Mouse (Mus musculus): ENCODE results near the gene Alk. TPM values are rescaled to one million over a fixed set of nuclear protein-coding genes. Genes with fewer than 3 reads are reported as not detected.
"Not testable (repeated sequence)": the region's sequence is repeated elsewhere in the genome, so short reads cannot be mapped to it uniquely, and the experiment has no call there.

Alk gene
- total RNA-seq, 1 experiment from 2014 or later = 0.09 TPM

DNA sequence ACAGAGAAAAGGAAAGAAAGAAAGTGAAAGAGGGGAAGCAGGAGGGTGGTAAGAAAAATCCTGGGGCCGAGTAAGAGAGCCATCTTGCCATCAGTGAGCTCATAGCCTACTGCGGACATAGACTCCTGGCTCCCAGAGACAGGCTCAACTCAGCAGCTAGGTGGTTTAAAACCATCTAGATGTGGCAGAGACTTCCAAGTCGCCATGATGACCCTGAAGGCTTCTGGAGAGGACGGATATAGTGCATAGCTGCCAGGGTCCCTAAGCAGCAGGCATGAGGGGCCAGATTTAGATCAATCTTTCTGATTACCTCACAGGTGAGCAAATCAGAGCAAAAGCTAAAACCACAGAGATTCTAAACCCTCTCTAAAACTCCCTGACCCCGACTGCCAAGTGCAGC, 76.9 kb downstream of the Alk start:
- no peak for DNase-seq

DNA sequence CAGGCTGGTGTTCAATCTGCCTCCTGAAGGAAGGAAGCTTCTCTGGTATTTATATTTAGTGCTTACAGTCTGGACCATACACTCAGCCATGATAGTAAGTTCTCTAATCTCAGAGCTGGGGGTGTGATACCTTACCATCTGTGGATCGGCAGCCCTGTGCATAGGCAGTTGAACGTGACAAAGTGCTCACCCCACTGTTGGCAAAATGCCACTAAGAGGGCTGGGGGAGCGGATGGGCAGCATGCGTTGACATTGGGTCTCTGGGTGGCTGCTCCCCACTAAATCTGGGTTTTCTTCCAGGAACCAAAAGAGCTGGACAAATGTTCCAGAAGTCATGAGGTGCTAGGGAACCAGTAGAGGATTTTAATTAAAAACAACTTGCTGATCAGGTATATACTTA, 78.1 kb downstream of the Alk start:
- no peak for DNase-seq

DNA sequence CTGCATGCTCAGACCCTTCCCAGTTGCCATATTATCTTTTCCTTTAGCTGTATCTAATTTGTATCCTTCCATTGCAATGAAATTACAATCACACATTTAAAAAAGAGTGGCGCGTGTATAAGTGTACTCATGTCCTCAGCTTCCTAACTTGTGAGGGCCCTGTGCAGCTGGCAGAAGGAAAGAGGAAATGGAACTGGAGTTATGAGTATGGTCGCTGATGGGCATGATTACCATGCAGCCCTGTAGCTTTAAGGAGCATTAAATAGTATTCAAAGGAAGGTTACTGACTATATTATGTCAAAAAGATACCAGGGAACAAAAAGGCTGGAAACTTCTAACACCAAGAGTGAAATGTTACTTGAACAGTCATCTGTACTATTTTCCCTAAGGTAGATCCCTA, 79.6 kb downstream of the Alk start:
- DNase-seq = no peak

DNA sequence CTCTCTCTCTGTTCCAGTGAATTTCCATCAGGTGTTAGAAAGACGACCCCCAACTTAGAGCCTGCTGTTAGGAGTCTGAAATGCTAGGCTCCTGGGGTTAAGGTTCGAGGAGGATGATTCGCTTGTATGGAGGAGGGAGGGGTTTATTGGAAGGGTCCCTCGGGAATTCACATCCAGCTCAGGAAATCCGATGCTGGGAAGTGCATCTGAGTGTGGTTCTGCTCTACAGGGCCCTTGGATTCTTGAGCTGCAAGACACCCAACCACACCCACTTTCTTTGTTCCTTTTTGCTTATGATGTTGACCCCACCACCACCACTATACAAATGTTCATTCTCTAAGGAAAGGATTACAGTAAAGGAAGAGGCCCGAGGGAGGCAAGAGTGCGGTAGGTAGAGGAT, 81.4 kb downstream of the Alk start:
- DNase-seq = no peak

DNA sequence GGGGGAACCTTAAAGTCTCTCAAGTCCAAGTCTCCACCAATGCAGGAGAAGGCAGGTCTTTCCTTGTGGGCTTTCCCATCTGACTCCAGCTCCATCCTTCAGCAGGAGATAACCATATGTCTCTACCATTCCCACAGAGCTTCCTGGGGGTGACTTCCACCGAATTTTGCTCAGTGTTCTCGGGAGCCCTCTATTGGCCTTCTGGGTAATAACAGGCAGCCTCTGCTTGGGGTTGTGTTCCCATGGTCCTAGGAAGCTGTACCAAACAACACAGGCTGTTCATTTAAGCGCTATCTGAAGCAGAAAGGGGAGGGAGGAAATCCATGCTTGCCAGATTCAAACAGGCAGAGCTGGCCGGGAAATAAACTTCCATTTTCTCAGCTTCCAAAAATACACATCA, 82.0 kb downstream of the Alk start:
- DNase-seq = peak; percentile 24

DNA sequence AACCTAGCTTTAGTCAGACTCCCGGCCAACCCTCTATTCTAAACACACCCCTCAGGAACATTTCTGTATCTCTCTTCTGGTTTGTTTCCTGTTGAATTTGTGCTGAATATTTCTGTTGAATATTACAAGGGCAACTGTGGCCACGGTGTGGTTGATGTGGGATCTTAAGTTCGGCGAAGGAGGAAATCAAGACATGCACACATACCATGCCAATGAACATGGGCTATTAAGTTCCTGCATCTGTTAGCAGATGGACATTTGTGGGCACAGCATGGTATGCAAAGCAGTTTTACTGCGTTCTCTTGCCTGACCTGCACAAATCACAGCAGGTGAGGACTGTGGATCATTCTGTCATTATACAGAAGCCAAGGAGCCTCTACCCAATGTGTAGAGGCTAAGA, 83.1 kb downstream of the Alk start:
- DNase-seq = no peak

DNA sequence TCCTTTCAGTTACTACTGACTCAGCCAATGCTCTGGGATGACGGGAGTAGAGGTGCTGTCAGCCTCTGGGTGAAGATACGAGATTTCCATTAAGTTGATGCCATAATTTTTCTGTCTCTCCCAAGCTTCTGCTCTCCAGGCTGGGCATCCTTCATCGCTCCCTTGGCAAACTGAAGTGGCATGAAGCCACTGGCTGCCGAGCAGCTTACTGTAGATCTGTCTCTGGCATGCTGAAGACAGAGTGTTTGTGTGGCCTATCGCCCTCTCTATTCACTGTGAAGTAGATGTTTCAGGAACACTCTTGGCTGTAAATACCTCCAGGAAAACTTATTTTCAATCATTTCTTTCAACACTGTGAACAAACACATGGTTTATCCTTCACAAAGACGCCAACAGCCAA, 93.7 kb downstream of the Alk start:
- DNase-seq = no peak

DNA sequence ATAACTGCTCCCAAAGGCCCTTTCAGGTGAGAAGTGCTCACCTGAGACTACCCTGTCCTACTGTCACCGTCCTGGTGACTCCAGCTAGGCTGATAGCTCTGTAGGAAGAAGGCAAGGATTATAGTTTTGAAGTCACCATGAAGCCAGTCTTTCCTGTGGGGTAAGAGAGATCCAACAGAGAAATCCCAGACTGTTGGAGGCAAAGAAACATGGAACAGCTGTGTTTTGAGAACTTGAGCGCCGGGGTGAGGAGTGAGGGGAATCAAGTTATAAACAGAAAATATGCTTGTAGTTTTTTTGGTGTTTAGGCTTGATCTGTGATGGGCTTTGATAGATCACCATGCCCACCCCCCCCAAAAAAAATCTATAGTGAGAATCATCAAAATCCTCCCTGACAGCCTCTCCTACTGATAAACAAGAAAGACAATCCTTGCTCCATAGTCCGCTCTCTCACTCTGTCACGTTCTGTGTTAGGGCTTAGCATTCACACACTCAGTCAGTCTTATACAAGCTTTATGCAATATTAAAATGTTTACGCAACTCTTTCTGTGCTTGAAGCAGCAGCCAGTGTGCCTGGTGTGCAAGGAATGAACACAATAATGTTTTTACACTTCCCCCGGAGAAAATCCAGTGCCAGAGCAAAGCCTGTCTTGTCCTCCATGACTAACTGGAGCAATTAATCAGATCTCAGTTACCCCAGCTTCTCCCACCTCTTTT, 95.6 kb downstream of the Alk start:
- no peak for DNase-seq

DNA sequence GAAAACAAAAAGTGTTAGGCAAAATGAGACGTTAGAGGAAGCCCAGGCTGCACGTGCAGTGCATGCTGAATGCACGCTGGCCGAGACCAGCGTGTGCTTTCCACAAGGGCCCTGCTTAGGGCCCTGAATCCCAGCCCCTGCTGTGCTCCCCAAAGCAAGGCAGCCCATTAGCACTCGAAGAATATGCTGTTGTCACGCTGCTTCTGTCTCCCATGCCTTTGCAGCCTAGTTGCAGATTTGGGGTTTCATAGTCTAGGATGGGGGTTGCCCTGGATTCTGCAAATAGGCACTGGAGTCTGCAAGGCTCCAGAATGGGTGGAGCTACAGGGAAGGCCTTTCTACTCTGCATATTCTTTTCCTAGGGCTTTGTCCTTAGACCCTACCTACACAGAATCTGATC, 99.2 kb downstream of the Alk start:
- DNase-seq = no peak

DNA sequence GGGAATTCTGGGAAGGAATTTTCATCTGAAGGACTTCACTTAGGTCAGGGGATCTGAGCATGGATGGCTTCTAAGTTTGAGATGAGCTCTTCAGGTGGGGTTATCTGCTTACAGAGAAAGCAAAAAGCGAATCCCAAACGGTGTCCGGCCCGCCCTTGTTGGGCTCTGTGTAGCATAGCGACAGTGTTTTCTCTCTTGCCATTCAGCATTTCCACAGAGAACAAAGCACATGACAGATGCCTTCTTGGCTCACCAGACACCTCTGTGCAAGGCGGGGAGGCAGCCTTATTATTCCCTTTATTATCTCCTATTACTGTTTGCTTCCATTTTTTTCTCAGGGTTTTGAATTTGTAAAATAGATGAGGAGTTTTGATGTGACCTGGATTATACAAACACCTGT, 99.8 kb downstream of the Alk start:
- DNase-seq = no peak

DNA sequence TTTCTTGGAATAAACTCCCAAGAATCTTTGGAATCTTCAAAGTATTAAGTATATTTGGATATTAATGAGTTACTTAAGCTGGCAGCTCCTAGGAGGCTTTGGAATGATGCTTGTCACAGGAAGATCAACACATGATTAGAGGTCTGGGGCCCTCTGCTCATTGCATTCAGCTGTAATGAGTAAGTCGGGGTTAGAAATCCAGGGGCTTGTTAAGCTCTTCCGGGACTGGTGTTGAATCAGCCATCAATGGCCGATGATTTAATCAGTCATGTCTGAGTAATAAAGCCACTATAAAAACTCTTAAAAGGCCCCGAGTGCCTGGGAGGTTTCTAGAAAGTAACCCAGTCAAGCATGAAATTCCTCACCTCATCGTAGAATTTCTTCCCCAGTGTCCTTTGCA, 109.0 kb downstream of the Alk start:
- DNase-seq = no peak

DNA sequence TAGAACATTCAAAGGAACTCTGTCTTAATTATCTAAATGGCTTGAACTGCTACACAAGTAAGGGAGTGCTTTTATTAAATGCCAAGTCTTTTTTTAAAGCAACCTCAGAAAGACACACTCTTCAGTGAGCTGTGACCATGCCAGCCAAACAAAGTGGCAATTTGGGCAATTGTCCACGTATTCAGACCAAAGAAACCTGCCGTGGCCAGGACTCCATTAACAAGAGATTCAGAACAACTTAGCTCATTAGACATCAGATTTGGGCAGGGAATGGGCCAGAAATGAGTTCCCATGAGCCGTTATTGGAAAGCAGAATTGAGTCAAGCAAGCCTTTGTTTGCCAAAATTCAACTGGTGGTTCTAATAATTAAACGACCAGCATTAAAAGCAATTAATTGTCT, 118.8 kb downstream of the Alk start:
- DNase-seq = no peak

DNA sequence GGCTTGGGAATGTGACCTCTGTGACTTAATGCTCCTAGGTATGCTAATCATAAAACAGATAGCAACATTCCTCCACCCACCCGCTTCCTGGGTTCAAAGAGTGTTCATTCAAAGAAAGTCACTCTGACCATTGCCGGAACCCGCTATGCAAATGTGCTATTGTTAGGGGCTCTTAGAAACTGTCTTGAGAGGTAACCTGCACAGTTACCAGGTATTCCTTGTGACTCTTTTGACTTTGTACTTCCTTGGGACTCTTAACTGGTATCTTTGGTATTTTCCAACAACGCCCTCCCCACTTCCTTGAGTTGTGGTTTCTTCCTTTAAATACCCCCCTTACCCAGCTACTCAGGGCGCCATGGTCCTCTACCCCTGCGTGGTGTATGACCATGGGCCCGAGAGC, 125.2 kb downstream of the Alk start:
- not testable (repeated sequence) for DNase-seq

DNA sequence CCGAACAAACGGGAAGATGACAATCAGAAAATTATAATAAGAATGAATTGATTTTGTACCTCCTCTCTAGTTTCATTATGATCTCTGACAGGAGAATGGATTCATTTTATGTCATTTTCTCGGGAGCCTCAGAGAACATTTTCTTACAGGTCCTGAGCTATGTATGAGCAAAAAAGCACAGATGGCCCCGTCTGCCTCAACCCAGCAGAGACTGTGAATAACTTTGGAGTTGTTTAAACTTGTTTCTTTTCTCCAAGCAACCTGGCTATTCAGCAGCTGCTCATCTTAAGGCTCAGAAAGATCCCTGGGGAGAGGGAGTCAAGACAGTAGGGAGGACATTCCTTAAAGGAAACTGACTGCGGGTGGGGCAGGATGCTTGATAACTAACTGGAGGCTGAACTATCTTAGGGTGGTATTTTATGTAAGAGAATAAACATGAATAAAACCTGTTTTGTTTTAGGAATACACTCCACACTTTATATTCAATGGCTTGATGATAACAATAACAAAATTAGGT, 126.5 kb downstream of the Alk start:
- DNase-seq = no peak

DNA sequence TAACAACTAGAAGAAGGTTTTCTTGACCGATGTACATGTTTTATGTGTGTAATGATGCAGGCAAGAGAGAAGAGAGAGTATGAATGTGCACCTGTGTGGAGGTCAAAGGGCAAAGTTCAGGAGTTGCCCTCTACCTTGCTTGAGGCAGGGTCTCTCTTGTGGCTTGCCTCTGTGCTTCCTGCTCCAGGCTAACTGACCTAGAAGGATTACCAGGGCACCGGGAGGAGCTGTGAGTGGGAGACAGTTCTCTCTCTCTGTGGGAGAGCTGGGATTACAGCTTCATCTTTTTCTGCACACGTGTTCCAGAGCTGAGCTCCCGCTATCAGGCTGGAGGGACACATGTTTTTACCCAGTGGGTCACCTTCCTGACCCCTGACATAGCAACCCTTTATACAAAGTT, 127.5 kb downstream of the Alk start:
- DNase-seq = no peak

DNA sequence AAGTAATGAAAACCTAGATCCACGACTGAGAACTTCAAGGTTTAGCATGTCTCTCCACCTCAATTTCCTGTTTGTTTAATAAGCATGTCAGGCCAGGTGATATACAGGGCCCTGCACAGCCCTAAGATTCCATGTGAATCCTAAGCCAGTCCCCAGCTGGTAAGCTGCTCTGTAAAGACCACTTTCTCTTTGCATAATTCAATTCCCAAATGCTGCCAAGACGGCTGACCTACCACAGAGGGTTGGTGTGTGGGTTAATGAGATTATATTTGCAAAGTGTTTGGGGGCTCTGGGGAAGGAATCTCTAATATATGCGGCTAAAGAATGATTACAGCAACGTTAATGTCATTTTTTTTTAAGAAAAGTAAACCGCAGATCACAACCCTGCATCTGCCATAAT, 130.3 kb downstream of the Alk start:
- no peak for DNase-seq

DNA sequence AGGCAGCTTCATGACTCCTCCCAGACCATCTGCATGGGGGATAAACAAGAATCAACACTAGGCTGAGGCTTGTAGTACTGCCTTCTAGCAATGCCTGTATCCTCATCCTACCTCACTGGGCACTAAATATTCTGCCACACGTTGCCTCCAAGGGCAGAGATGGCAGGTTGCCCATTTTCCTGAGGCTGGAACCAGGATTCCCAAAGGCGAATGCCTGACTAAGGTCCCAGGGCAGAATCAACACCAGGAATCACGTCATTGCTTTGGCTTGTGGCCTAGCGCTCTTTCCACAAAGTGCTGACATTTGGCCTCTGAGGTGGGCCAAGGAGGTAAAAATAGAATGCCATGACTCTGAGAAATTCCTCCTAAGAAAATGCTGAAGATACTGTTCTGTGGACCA, 155.9 kb downstream of the Alk start:
- peak; percentile 36 for DNase-seq

DNA sequence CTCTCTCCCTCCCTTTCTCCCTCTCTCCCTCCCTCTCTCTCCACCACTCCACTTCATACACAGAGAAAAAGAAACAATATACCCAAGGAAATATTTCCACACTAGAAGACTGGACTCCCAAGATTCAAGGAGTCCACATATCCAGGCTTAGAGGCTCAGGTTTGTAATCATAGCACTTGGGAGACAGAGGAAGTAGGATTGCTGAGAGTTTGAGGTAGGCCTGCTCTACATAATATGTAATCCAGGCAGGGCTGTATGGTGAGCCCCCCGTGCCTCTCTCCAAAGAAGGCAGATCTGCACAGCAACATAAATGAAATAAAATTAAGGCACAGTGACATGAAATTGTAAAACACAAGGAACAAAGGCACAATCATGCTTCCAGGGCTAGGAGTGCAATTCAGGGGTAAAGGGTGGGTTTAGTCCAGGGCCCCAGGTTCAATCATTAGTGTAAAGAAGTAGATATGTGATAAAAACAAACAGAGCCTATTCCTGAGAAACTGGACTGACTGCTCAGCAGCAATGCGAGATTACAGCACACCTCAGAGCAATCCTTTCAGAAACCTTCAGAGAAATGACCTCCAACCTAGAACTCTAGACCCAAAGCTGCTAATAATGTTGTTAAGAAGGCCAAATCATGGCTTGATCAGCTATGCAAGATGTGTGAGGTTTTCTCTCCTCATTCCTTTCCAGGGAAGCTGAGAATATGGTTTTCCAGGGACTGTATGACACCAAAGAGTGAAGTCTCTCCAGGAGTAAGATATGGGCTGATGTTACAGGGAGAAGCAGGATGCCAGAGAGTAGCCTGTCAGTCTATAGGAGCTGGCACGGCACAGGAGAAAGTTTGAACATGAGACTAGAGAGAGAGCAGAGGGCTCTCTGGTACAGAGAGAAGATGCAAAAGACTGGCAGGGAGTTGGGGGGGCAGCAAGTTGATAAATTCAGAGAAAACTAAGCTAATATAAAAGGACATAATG, 158.9 kb downstream of the Alk start:
- DNase-seq = no peak

DNA sequence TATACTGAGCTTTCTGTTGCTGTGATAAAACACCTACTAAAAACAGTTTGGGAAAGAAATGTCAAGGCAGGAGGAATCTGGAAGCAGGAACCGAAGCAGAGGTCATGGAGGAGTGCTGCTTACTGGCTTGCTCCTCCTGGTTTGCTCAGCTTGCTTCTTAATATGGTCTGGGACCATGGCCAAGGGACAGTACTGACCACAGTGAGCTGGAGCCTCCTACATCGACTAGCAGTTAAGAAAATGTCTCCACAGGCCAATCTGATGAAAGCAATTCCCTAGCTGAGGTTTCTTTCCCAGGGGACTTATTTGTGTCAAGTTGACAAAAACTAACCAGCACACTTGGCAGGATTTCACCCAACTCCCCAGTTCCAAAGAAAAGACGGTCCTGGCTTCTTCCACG, 187.0 kb downstream of the Alk start:
- DNase-seq = no peak

DNA sequence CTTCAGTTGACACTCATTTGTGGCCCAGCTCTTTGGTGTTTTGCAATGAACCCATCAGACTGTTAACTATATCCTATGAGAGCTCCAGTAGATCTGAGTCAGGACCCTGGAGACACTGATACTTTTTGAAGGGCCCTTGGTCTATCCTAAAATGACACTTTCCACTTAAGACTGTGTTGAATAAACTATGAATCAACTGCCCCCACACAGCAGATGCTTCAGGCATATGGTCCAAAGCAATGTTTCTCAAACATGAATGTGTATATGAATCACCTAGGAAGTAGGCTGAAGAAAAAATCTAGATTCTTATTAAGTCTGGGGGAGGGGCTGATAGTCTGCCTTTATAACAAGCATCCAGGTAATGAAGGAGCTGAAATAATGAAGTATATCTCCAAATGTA, 189.8 kb downstream of the Alk start:
- DNase-seq = no peak

DNA sequence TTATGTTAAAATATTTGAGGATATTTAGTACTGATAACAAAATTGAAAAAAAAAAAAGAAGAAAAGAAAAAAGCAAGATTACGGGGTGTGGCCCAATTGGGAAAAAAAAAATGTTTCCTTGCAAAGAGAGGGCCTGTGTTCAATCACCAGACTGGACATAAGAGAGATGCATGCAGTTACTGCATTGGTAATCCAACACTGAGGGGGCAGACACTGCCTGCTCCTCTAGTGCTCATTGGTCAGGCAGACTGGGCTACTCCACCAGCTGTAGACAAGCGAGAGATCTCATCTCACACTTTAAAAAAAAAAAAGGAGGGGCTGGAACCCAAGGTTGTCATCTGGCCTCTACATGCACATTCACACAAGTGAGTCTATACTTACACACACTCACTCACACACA, 199.6 kb downstream of the Alk start:
- DNase-seq = no peak

DNA sequence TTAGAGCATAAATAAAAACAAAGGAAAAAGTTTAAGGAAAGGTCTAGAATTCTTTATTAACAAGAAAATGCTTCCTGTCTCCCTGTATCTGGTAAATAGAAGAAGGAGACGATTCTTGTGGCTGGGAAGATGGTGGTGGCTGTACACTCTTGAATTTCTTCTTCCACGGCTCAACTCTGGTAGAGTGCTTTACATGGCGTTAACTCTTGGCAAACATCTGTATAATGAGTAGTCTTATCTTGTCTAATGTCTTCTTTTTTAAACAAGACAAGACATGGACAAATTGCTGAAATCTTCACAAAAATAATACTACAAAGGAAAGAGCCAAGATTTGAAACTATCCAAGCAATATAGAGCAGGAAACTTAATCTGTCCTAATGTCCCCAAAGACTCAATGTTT, 202.6 kb downstream of the Alk start:
- DNase-seq = no peak

DNA sequence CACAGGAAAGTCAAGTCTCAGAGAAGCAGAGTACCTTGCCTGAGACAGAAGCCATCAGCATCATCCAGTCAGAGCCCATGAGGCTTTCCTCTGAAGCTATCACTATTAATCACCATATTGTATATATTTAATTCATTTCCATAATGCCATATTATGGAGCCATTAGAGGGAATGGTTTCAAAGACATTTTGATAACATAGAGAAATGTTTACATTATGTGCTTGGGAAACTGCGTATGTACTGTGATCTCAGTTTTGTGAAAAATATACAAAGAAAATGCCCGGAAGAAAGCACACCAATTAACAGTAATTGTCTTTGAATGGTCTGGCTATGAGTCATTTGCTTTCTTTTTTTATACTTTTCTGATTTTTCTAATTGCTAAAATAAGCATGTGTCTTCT, 203.1 kb downstream of the Alk start:
- no peak for DNase-seq
